In the genomic region with DNA sequence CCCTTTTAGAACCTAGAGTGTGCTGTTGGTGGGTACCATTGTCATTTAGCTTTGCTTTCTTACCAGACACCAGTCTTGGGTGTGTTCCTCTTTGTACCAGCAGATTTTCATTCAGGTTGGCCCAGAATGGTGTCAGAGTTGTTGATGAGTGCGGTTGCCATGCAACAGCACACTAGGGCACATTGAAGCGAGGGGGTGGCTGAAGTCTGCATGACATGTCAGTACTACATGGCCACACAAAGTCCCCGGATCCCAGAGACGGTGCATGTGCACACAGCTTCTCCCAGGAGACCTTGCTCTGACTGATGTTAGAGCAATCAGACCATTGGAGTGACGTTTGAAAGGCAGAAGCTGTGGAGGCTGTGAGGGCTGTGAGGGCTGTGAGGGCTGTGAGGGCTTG, we compare ENCODE assay signal across 14 mouse cellular contexts.
DNase-seq lines count a peak whose midpoint lies in the region; ATAC-seq and TF ChIP-seq lines count a peak whose summit lies in the region.
"Had no signal": no experiment of that assay in that cellular context is flagged by ENCODE, and none has a peak within 500 bp of the region (broad histone marks: within the 10 kb centered on the region; RNA-seq: fewer than 3 reads in every experiment).

No protein-coding gene starts in this region.

- no peaks in the 10 kb centered on the region for H3K27me3 ChIP-seq in lung, postnatal 0 days (replicated peaks; ENCODE audit: insufficient read depth, low read length)
- H3K27me3 ChIP-seq in hindbrain, postnatal 0 days (ENCODE audit: insufficient read depth, low read length): no peaks in the 10 kb centered on the region
- H3K27me3 ChIP-seq: limb, embryonic 12.5 days had no signal

- H3K4me3 ChIP-seq in lung, postnatal 0 days (ENCODE audit: low read depth, low read length): no peak overlapping the region
- no peak overlapping the region for H3K4me3 ChIP-seq in hindbrain, postnatal 0 days (ENCODE audit: low read length)
- H3K4me3 ChIP-seq: gastrocnemius, adult 2 months; limb, embryonic 12.5 days had no signal

- H3K4me1 ChIP-seq in lung, postnatal 0 days (ENCODE audit: insufficient read depth, low read depth, low read length): peaks cover 2% of the 10 kb centered on the region; the same call in 1 of the 2 replicates
- H3K4me1 ChIP-seq in hindbrain, postnatal 0 days (ENCODE audit: insufficient read depth, low read length): peaks cover 10% of the 10 kb centered on the region

- no peak overlapping the region for H3K9ac ChIP-seq in lung, postnatal 0 days (replicated peaks; ENCODE audit: low read depth)
- no peak overlapping the region for H3K9ac ChIP-seq in hindbrain, postnatal 0 days (replicated peaks; ENCODE audit: low read length)
- H3K9ac ChIP-seq: limb, embryonic 12.5 days had no signal

- no peak for TF ChIP-seq EP300 in lung, postnatal 0 days (IDR thresholded peaks at IDR 0.05)

- 68% methylated on average over 5 of the region's 5 CpGs for WGBS in lung, postnatal 0 days
- 31% methylated on average over 5 of the region's 5 CpGs for WGBS in hindbrain, postnatal 0 days

- no peak overlapping the region for H3K27ac ChIP-seq in lung, postnatal 0 days (ENCODE audit: low read length)
- peak overlapping the region; percentile 26; the same call in 1 of the 2 replicates for H3K27ac ChIP-seq in hindbrain, postnatal 0 days
- H3K27ac ChIP-seq: gastrocnemius, adult 2 months; limb, embryonic 12.5 days had no signal

- H3K4me2 ChIP-seq in lung, postnatal 0 days (replicated peaks; ENCODE audit: low read depth, low read length): no peak overlapping the region
- H3K4me2 ChIP-seq in hindbrain, postnatal 0 days (ENCODE audit: low read depth, low read length): no peak overlapping the region
- H3K4me2 ChIP-seq: limb, embryonic 12.5 days had no signal

- H3K9me3 ChIP-seq in lung, postnatal 0 days (ENCODE audit: low read length): no peaks in the 10 kb centered on the region
- H3K9me3 ChIP-seq in hindbrain, postnatal 0 days (ENCODE audit: low read length): no peaks in the 10 kb centered on the region
- H3K9me3 ChIP-seq: limb, embryonic 12.5 days had no signal

- ATAC-seq in lung, postnatal 0 days: peak; percentile 23; the same call in 1 of the 2 replicates
- ATAC-seq in common myeloid progenitor, adult 5-6 weeks (replicated peaks; ENCODE audit: low read depth, poor library complexity, severe bottlenecking): peak; percentile 49
- peak; percentile 75 for ATAC-seq in hindbrain, postnatal 0 days
- peak; percentile 75 for ATAC-seq in neutrophil, adult 5-6 weeks (ENCODE audit: extremely low read depth, insufficient number of reproducible peaks, low FRiP score, poor library complexity, severe bottlenecking)

- H3K36me3 ChIP-seq in lung, postnatal 0 days (ENCODE audit: insufficient read depth, low read length): no peaks in the 10 kb centered on the region
- H3K36me3 ChIP-seq in hindbrain, postnatal 0 days (ENCODE audit: insufficient read depth, low read length): no peaks in the 10 kb centered on the region
- H3K36me3 ChIP-seq: limb, embryonic 12.5 days had no signal

- DNase-seq in lung, postnatal 0 days (ENCODE audit: low spot score): peak; percentile 31
- DNase-seq in lung, postnatal 25 days (ENCODE audit: low spot score): no peak
- DNase-seq in hindbrain, postnatal 0 days (ENCODE audit: low spot score): peak; percentile 61
- DNase-seq in thymus, postnatal 36 days: no peak
- DNase-seq in gastrocnemius, postnatal 4 days (ENCODE audit: low spot score in 2 of 2): no peak
- DNase-seq: cerebellum, postnatal 10 days; gastrocnemius, adult 2 months; kidney, adult 9 months; layer of hippocampus, postnatal 36 days; lung, adult 2 months; right cerebral cortex, postnatal 4 days had no signal

- no peak for TF ChIP-seq CTCF in lung, postnatal 0 days (IDR thresholded peaks at IDR 0.05)
- TF ChIP-seq CTCF in hindbrain, postnatal 0 days (IDR thresholded peaks at IDR 0.05; ENCODE audit: low read depth): no peak

Comparison
In these comparisons a context has a peak if more than half of its experiments do, and no peak if none do; other contexts are left out.
1. DNase-seq: peak in lung, postnatal 0 days (single experiment) and hindbrain, postnatal 0 days (single experiment); none in lung, postnatal 25 days (single experiment), thymus, postnatal 36 days (0 of 2) and gastrocnemius, postnatal 4 days (0 of 2).
2. ATAC-seq: peak in every context shown above with its lines; median percentile 75 in hindbrain, postnatal 0 days; 75 in neutrophil, adult 5-6 weeks; 49 in common myeloid progenitor, adult 5-6 weeks; 23 in lung, postnatal 0 days.